Mouse (Mus musculus): Measurements from ENCODE around the gene Zfp689.
"Not testable (repeated sequence)": the region's sequence is repeated elsewhere in the genome, so short reads cannot be mapped to it uniquely, and the experiment has no call there.

The Zfp689 gene

DNA sequence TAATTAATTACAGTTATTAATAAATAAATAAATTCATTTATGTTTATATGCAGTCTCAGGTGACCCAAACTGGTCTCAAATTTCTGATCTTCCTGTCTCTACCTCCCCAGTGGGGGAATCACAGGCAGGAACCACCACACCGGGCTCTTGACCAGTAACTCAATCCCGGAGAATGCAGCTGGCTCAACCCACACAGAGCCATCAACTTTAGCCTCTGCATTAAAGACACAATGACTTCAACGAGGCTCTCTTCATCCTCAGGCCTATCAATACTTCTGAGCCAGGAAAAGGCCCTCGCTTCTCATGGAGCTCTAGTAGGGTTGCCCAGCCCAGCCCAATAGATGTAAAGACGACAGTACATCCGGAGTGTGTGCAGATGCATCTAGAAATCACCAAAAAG is 44.9 kb downstream of the Zfp689 start:
- not testable (repeated sequence) for DNase-seq (ENCODE audit: extremely low read depth, low read depth)

- no peak for DNase-seq (ENCODE audit: extremely low read depth, low read depth)
Measured at GRCm38 (mm10) chr7:127402980-127403379, 46.0 kb downstream of the Zfp689 start.

GRCm38 (mm10) chr7:127400355-127400754 is 48.6 kb downstream of the Zfp689 start:
- no peak for DNase-seq (ENCODE audit: extremely low read depth, low read depth)

DNA sequence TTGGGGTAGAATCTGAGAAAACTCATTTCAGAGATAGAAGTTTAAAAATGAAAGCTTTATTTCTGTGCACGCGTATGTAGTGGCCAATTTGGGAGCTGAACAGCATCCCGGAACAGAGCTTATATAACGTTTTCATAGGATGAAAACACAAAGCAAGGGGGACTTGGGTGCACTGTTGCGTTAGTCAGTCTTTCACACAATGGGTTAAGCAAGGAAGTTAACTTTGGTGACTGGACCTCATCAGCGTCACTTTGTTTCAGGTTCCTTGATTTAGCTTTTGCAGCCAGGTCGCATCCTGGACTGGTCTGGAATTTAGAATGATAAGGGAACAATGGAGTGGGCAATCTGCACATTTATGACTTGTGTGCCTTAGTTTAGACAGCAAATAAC is 55.0 kb downstream of the Zfp689 start:
- DNase-seq (ENCODE audit: extremely low read depth, low read depth) = no peak

DNA sequence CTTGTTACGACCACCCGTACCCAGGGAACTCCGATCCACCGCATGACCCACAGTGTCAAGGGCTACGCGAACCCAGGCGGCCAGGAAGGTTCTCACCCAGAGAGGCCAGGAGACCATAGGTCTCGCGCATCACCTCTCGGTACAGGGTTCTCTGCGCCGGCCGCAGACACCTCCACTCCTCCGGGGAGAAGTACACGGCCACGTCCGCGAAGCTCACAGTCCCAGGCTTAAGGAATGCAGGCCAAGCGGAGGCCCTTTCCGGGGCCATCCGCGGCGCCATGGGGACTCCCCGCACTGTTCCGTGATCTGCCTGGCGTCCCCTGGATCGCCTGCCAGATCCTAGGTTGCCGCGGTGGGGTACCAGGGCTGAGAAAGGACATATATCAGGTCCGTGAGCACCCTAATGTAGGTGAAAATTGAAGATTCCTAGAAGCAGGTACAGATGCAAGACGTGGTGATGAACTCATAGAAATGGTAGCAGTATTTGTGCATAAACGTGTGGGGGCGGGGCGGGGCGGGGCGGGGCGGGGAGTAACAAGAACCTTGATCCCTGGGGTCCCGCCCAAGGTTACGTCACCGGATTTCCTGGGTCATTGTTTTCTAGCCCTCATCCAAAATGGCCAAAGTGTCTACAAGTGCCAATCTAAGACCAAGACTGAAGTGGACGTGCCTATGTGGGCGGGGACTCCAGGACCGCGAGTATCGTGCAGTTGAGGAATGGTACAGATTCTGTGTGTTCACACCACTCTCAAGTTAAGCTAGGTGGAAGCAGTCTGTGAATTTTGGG is 55.6 kb downstream of the Zfp689 start, which contains the start of gene E430018J23Rik:
Gene E430018J23Rik (minus strand): TSS at position 473 of the 787 bp plus-strand sequence.
- peak; percentile 97 for DNase-seq (ENCODE audit: extremely low read depth, low read depth)

- peak; percentile 64 for DNase-seq (ENCODE audit: extremely low read depth, low read depth)
Measured at GRCm38 (mm10) chr7:127392251-127392824, 56.6 kb downstream of the Zfp689 start.

Data from MEL-GATA-1-ER (cell line).